Mouse (Mus musculus) bone marrow macrophage, adult 2 months (primary cell): ENCODE results near the gene Slc44a3.

Experiments
- CTCF ChIP-seq: IDR thresholded peaks from 2 replicates; pipeline ENCODE4 v1.5.1; 2012; ENCODE audit warnings: low read depth, mild to moderate bottlenecking, low read length, moderate library complexity
- POLR2A ChIP-seq: IDR thresholded peaks from 2 replicates; pipeline ENCODE4 v1.6.1; 2012; ENCODE audit warnings: mild to moderate bottlenecking, low read depth, low read length, borderline replicate concordance

DNA sequence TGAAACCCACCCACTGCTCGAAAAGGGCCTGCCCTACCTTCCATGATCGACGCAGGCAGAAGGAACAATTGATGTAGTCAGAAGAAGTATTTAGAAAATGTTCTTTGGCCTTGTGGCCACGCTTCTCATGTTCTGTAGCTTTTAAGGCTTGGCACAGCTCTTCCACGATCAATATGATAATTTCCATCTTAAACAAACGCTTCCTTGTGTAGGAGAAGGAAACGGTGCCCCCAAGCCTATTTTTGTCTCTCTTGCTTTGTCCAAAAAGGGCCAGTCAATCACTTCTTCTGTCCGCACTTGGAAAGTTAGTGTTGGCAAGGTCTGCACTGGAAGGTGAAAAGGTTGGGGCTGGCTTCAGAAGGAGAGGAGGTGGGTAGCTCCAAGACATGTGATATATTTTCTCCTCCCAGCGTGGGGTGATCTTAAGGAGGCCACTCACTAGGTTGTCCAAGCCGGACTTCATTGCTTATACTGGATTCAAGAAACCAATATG lies 10.5 kb downstream of the Slc44a3 start:
- TF ChIP-seq CTCF: no peak
- TF ChIP-seq POLR2A: no peak
